Mouse (Mus musculus) thymus, adult 2 months (tissue): ENCODE measurements at regions not wholly inside any gene's neighbourhood (a gene's known extent, or its start where the extent isn't known, plus 50 kb on each side); places are given as distances from the start of the nearest gene placed in this dataset.

Source experiments
- CTCF ChIP-seq: fragments of 200-500 bp; IDR thresholded peaks from 2 replicates; pipeline ENCODE4 v1.5.1; 2012; ENCODE audit warnings: mild to moderate bottlenecking, control low read depth, low read length, moderate library complexity, borderline replicate concordance; ENCODE audit not compliant: control insufficient read depth, poor library complexity, insufficient read depth; ENCODE audit errors: extremely low read depth
- POLR2A ChIP-seq: fragments of 200-500 bp; IDR thresholded peaks from 2 replicates; pipeline ENCODE4 v1.6.1; 2012; ENCODE audit warnings: mild to moderate bottlenecking, low read length, control low read depth, moderate library complexity; ENCODE audit not compliant: control insufficient read depth, poor library complexity, insufficient read depth; ENCODE audit errors: extremely low read depth

DNA sequence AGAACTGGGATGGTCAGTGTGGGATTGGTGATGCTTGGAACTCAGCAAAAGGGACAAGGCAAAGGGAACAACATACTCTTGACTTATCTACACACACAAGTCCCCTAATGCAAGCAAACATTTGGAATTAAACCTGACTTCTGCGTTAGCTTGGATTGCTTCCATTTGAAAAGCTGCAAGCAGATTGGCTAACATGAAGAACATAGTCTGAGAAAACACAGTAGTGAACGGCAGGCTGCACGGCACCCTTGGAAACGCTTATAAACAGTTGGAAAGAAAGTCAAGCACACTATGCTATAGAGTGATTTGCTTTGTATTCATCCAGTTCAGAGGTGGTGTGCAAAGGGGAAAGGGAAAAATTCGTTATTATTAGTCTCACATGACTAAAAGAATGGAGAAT, 387.9 kb upstream of the Igfbp7 start:
- TF ChIP-seq CTCF (no peak), POLR2A (no peak)
